Mouse (Mus musculus): ENCODE results near the gene Ddost. TPM values are rescaled to one million over a fixed set of nuclear protein-coding genes. Genes with fewer than 3 reads are reported as not detected.

The Ddost gene
- 100 to 1,000 TPM in 1 of 2 experiments, 10 to 100 TPM in 1; 96.5 to 102 TPM for total RNA-seq (2021)
- long read RNA-seq, experiment 1, transcript Ddost-201 (11 exons, 2,120 nt), result major isoform, 178 of 192 reads
- long read RNA-seq, experiment 1, partial matches to known transcripts, result 8 of 192 reads
- long read RNA-seq, experiment 1, other reads (novel, unspliced or antisense), result 6 of 192 reads
- long read RNA-seq, experiment 2, transcript Ddost-201 (11 exons, 2,120 nt), result major isoform, 231 of 258 reads
- long read RNA-seq, experiment 2, partial matches to known transcripts, result 7 of 258 reads
- long read RNA-seq, experiment 2, other reads (novel, unspliced or antisense), result 20 of 258 reads

DNA sequence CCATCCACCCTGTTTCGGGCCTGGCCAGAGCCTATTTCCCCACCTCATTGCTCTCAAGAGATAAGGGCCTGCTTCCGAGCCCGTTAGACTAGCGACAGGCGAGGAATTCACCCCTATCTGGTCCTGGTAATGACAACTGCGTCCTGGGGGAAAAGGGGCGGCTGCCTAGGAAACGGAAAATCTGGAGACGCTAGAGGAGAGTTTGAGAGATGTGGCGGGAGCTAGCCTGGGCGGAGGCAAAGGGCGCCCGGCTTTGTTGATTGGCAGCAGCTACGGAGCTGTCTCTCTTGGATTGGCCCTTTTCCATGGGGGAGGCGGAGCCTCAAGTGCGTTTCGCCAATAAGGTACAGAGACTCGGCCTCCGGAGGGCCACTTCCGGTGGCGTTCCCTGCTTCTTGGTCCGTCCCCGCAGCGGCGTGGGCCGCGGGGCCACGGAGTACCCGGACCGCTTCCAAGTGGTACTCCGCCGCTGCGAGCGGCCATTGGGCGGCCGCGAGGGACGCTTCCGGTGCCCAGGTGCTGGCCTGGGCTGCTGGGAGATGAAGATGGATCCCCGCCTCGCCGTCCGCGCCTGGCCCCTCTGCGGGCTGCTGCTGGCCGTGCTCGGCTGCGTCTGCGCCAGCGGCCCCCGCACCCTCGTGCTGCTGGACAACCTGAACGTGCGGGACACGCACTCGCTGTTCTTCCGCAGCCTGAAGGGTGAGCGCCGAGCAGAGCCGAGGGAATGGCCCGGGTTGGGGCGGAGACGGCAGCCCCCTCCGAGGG, at the start of gene Ddost:
Ddost (plus strand) TSS at position 391 of the 765 bp plus-strand sequence.
- DNase-seq (ENCODE audit: low spot score in 2 of 2), result peak; percentile 98 to 99

GRCm38 (mm10) chr4:138257116-138257687, 47.3 kb upstream of the Ddost start:
- DNase-seq (ENCODE audit: low spot score in 2 of 2), result no peak

- DNase-seq (ENCODE audit: low spot score in 2 of 2), result no peak
These were observed 45.9 kb upstream of the Ddost start for GRCm38 (mm10) chr4:138258663-138259062.

DNA sequence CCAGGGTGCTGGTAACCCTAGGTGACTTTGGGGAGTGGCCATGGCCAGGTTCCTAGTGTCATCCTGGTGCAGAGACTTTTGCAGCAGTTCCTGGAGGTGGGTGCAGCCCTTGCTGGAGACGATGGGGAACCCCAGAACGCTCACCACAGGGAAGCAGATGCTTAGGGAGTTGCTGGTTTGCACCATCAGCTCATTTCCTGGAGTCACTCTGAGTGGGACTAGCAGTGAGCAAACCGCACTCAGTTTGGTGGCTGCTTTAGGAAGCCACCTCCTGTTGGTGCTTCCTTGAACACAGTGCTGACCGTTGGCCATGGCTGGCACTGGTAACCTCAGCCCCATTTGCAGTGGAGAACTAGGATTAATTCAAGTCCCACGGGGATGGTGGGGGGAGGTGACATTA, 45.0 kb upstream of the Ddost start:
- no peak for DNase-seq (ENCODE audit: low spot score in 2 of 2)

- DNase-seq (ENCODE audit: low spot score in 2 of 2), result peak; percentile 89 to 94
These were observed 42.5 kb upstream of the Ddost start for GRCm38 (mm10) chr4:138261843-138262681.

- DNase-seq (ENCODE audit: low spot score in 2 of 2), result no peak
These were observed 36.7 kb upstream of the Ddost start for GRCm38 (mm10) chr4:138267869-138268268.

DNA sequence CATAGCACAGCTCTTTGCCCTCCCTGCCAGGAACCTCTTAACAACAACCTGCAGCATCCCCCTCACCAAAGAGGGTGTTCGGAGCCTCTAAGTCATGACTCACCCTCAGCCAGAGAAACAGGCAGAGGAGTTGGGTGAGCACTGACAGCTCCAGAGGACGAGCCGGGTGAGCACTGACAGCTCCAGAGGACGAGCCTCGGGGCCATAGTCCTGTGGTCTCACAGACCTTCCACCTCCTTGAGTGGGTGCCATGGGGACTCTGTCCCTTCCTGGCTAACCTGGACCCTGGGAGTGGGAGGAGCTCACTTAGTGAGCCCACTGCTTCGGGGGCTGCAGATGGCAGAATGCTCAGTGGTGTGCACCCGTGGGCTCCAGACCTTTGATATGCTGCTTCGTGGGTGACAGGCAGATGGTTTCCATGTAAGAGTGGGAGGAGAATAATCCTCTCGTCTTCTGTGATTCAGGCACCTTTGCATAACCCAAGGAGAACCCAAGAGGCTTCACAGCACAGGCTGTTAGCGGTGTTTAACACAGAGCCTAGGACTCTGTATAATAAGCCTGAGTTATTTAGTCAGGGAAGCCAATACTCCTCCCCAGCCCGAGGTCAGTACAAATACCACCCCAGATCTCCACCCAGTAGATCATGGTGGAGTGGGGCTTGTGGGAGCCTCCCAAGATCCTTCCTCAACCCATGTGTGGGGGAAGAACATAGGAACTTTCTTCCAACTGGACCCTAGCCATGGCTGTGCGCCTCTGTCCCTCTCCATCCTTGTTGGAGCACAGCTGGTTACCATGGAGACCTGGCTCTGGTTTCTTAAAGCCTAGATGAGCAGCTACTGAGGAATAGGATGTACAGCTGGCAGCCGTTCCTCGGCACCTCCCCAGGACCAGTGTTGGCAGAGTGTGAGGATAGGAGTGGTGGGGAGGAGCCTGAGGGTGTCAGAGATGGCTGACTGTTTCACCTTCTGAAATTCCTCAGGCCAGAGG, 32.2 kb upstream of the Ddost start:
- DNase-seq (ENCODE audit: low spot score in 2 of 2), result peak in 1 of 2 experiments; percentile 54

DNA sequence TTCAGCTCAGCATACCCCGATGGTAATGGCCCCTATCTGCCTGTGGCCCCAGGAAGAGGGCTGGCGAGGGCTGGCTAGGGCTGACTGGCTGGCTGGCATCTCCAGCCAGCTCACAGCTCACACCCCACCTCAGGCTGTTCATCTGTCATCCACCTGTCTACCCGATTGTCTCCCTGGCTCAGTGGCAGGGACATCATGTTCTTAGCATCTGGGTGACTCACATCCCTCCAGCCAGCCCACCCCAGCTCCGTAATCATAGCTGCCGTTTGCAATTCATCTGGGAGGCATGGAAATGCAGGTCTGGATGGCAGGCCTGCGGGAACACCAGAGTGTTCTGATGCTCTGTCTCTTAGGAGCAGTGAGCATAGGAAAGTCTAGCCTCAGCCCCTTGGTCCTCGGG, 26.2 kb upstream of the Ddost start:
- peak in 1 of 2 experiments; percentile 15 for DNase-seq (ENCODE audit: low spot score in 2 of 2)

GRCm38 (mm10) chr4:138282834-138283233, 21.7 kb upstream of the Ddost start:
- DNase-seq (ENCODE audit: low spot score in 2 of 2), result peak; percentile 51 to 86

- DNase-seq (ENCODE audit: low spot score in 2 of 2), result no peak
These were observed 18.1 kb upstream of the Ddost start for GRCm38 (mm10) chr4:138286411-138286810.

DNA sequence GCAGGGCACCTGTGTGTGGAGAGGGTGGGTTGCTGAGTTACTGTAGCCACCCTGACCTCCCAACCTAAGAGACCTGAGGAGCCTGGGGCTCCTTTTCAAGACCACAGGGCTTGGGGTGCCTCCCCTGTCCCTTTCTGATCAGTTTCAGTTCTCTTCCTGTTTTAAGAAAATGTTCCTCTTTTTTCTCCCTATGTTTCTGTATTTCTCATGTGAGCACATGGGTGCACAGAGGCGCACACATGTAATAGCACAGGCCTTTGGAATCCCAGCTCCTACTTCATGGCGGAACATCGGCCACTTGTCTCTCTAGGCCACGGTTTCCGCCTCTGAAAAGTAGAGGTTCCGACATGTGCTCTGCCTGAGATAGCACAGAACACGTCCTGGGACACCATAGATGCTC, 15.8 kb upstream of the Ddost start:
- DNase-seq (ENCODE audit: low spot score in 2 of 2), result no peak

- DNase-seq (ENCODE audit: low spot score in 2 of 2), result no peak
These were observed 12.5 kb upstream of the Ddost start for GRCm38 (mm10) chr4:138292028-138292427.

DNA sequence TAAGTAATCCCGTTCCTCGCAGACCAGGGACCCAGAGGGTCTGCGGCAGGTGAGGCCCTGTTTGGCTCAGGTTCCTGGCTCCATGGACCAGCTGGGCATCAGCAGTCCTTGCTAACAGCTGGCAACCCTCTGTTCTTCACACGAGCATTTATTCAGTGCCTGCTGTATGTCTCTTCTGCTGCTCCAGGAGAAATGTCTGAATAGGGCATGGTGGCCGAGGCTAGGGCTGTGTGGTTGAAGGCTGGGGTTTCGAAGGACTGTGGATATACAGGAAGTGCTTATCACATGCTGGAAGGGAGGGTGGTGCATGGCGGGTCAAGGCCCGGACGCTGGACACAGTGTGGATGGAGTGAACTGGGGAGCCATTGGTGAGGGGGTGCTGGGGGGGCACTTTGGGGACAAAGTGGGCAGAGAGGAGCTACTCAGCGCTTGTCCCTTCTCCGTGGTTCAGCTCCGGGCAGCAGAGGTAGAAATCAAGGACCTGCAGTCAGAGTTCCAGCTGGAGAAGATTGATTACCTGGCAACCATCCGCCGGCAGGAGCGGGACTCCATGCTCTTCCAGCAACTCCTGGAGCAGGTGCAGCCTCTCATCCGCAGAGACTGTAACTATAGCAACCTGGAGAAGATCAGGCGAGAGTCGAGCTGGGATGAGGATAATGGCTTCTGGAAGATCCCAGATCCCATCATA, 11.1 kb upstream of the Ddost start:
- no peak for DNase-seq (ENCODE audit: low spot score in 2 of 2)

- DNase-seq (ENCODE audit: low spot score in 2 of 2), result no peak
These were observed 10.5 kb upstream of the Ddost start for GRCm38 (mm10) chr4:138293949-138294550.

DNA sequence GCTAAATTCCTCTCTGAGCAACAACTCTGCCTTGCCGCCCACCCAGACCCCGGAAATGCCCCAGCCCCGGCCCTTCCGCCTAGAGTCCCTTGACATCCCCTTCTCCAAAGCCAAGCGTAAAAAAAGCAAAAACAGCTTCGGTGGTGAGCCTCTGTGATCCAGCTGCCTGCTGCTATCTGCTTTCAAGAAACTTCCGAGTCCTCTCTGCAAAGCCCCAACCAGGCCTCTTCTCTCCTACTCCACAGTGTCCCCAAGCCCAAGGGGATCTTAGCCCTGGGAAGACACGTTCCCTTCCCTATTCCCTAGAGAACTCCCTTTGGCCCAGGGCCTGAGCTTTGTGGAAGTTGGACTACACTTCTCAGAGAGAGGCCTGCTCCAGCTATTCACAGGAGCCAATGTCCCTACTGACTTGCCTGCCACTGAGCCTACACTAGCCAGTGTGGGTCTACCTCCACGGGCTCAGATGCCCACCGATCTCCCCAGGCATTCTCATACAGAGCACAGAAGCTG, 3.2 kb upstream of the Ddost start:
- DNase-seq (ENCODE audit: low spot score in 2 of 2), result no peak

GRCm38 (mm10) chr4:138303011-138303410, 1.5 kb upstream of the Ddost start:
- DNase-seq (ENCODE audit: low spot score in 2 of 2), result no peak

GRCm38 (mm10) chr4:138303742-138304141, 788 bp upstream of the Ddost start:
- DNase-seq (ENCODE audit: low spot score in 2 of 2), result no peak

- no peak for DNase-seq (ENCODE audit: low spot score in 2 of 2)
These were observed 2.5 kb downstream of the Ddost start for GRCm38 (mm10) chr4:138307025-138307424.

DNA sequence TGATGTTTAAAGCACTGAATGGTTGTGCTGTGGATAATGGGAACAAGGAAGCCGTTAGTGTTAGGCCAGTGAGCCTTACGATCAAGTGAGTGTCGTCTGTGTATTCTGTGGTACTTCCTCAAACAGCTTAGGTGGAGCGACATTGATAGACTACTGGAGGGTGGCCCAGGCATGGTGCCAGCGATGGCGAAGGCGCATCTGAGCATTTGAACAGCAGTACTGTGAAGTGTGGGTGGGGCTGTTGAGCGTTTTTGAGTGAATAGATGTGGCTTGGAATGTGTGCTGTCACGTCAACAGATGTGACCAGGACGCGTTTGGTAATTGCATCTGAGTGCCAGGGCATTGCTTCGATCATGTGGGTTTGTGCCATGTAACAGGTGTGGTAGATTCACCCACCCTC, 3.2 kb downstream of the Ddost start:
- DNase-seq (ENCODE audit: low spot score in 2 of 2), result no peak
